Mouse (Mus musculus) ovary, postnatal 10 days (tissue): ENCODE measurements around the gene Thap2.

Experiments
- DNase-seq: peaks from one replicate; pipeline ENCODE4 v3.0.0; 2022; ENCODE audit warnings: low spot score

Gene Thap2

DNA sequence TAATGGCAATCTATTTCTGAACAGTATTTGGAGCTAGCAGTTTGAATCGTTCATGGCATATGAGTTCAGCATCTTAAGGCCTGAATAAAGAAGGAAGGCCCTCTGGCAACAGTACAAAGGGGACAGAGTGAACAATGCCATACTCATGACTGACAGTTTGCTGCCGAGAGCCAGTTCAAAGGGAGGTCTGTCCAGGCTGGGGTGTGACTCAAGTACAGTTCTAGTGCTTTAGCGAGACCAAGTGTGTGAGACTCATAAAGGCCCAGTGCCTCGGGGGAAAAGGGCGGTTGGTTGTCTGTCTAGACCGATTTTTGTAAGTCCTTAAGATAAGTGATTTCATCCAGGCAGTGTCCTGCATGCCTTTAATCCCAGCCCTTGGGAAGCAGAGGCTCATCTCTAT is 29.7 kb downstream of the Thap2 start:
- DNase-seq, result no peak

DNA sequence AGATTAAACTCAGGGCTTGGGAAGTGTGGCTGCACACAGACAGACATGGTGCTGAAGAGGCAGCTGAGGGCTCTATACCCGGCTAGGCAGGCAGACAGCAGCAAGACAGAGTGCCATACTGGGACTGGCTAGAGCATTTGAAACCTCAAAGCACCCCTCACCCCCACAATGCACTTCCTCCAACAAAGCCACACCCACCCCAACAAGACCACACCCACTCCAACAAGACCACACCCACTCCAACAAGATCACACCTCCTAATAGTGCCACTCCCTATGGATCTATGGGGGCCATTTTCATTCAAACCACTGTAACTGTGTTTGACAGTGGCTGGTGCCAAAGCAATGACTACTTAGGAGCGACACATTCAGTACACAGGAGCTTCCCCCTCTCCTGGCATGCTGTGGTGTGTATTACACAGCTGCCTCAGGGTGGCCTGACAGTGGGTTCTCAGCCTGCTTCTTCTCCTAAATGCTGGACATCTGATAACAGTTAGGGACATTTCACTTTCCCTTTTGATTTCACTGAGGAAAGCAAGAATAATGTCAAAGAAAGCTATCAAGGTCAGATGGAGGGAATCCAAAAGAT is 33.3 kb downstream of the Thap2 start:
- no peak for DNase-seq

DNA sequence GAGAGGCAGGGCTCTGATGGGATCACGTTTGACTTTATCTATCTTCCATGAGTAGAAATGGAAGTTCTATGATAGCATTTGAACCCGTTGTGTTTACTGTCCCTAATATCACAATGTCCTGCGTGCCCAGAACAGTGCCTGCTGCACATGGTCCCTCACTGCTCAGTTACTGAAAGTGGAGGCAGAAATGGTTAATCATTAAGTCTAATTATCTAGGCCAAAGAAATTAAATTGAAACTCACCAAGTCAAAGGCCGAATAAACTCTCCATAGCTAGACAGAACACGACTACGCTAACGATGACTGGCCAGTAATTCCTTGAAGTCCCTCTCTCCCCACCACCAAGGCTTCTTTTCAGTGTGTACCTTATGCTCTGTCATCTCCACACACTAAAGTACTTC is 34.7 kb downstream of the Thap2 start:
- DNase-seq, result no peak

GRCm38 (mm10) chr10:115349029-115349428 is 35.2 kb downstream of the Thap2 start:
- no peak for DNase-seq

GRCm38 (mm10) chr10:115348131-115348530 is 36.1 kb downstream of the Thap2 start:
- DNase-seq, result no peak

GRCm38 (mm10) chr10:115346444-115346843 is 37.8 kb downstream of the Thap2 start:
- DNase-seq, result no peak

DNA sequence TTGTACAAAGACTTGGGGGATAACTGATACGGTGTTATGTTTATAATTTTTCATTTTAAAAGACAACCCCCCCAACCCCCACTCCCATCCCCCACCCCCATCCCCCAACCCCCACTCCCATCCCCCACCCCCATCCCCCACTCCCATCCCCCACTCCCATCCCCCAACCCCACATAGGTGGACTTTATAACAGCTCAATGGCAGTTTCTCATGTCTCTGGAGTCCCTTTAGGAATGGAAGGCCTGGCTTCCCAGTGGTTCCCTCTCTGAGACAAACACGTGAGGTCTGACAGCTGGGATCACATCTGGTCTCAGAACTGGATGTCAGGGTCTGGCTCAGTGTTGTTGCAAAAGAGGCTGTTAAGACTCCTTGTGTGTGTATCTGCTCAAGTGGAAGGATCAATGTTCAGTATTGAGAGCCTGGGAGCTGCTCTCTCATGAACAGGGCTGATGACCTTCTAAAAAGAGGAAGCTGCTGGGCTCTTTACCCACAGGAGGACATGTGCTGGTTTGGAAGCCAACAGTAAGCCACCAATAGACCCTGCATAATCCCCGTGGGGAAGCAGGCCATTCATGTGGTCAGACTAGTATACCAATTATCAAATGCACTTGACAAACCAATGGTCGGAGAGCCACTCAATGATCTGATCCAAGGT is 41.3 kb downstream of the Thap2 start:
- no peak for DNase-seq

- no peak for DNase-seq
These were observed 44.4 kb downstream of the Thap2 start for GRCm38 (mm10) chr10:115339820-115340328.

- no peak for DNase-seq
These were observed 47.3 kb downstream of the Thap2 start for GRCm38 (mm10) chr10:115336901-115337300.

GRCm38 (mm10) chr10:115333528-115333927 is 50.7 kb downstream of the Thap2 start:
- no peak for DNase-seq

GRCm38 (mm10) chr10:115332997-115333396 is 51.2 kb downstream of the Thap2 start:
- DNase-seq, result no peak

DNA sequence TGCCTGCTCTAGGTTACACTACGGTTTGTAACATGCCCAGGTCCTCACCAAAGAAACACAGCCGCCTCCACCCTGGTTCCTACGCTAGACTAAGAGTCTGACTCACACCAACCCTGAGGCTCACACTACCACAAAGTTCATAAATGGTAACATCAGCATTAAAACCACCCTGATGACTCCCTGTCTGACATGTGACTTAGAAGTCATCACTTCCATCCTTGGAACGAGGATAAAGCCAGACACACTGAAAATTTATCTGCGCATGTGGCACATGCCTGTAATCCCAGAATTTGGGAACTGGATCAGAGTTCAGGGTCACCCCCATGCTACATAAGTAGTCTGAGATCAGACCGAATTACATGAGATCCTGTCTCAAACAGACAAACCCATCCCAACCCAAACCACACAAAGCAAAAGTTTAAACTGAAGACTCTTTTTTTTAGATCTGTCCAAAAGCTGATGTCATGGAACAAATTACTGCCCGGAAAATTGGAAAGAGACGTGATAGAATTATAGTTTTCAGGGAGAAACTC is 51.8 kb downstream of the Thap2 start:
- no peak for DNase-seq

GRCm38 (mm10) chr10:115329010-115329530 is 55.2 kb downstream of the Thap2 start:
- no peak for DNase-seq

DNA sequence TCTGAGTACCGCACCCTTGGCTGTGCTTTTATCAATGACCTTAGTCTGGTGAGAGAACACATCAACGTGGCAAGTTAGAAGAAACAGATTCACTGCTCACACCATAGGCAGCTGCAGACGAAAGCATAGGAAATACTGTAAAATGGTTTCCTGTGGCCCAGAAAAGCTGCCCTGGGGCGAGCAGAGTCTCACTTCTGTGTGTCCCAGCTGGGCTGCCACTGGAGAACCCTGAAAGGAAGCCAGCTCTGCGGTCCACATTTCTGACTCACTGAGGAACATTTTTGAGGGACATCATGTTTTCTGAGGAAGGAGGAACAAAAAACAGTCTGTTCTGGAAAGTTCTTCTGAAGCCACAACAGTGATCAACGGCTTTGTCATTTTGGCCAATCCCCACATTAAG is 55.7 kb downstream of the Thap2 start:
- no peak for DNase-seq

GRCm38 (mm10) chr10:115323295-115323694 is 60.9 kb downstream of the Thap2 start:
- DNase-seq, result peak; percentile 17

- DNase-seq, result no peak
These were observed 62.8 kb downstream of the Thap2 start for GRCm38 (mm10) chr10:115321317-115322035.
